Mouse (Mus musculus) central nervous system, embryonic 14 days (tissue): ENCODE data around the gene Tmem203. TPM values are rescaled to one million over a fixed set of nuclear protein-coding genes. Genes with fewer than 3 reads are reported as not detected.

Experiments used
- polyA plus RNA-seq: library from polyadenylated mRNA; depleted of rRNA; stranded (reverse); fragments of >200 nt; gene quantifications from 2 replicates; pipeline ENCODE4 v1.2.3, GENCODE M21; 2012; rRNA removed

Gene Tmem203
- 24.3 and 25.3 TPM in 2 replicates for polyA plus RNA-seq

GRCm38 (mm10) chr2:25255284-25255779 is at the start of gene Tmem203:
TSS of gene Tmem203 (plus strand) at chr2:25255439.

GRCm38 (mm10) chr2:25211121-25211670 is 44.0 kb upstream of the Tmem203 start, which contains the start of gene Nelfb:
TSS of gene Nelfb (minus strand) at chr2:25211489.

GRCm38 (mm10) chr2:25214444-25214843 is 40.8 kb upstream of the Tmem203 start, which contains the start of gene Stpg3:
TSS of gene Stpg3 (minus strand) at chr2:25214637.

GRCm38 (mm10) chr2:25218445-25218844 is 36.8 kb upstream of the Tmem203 start, which contains the start of gene Fam166a:
TSS of gene Fam166a (plus strand) at chr2:25218745.

GRCm38 (mm10) chr2:25224492-25224765 is 30.8 kb upstream of the Tmem203 start, which contains the start of gene Tubb4b:
TSS of gene Tubb4b (minus strand) at chr2:25224702.

GRCm38 (mm10) chr2:25234050-25234449 is 21.2 kb upstream of the Tmem203 start, which contains the start of gene Slc34a3:
TSS of gene Slc34a3 (minus strand) at chr2:25234364.

GRCm38 (mm10) chr2:25236614-25237013 is 18.6 kb upstream of the Tmem203 start, which contains the start of gene Rnf224:
TSS of gene Rnf224 (minus strand) at chr2:25236787.

GRCm38 (mm10) chr2:25242101-25242506 is 13.1 kb upstream of the Tmem203 start, which contains the start of the genes Rnf208 and Cysrt1:
TSS of gene Rnf208 (plus strand) at chr2:25242255.
TSS of gene Cysrt1 (minus strand) at chr2:25242452.

GRCm38 (mm10) chr2:25246183-25247072 is 8.8 kb upstream of the Tmem203 start, which contains the start of gene AL732309.1:
TSS of gene AL732309.1 (minus strand) at chr2:25246863.

GRCm38 (mm10) chr2:25262291-25262767 is 7.1 kb downstream of the Tmem203 start, which contains the start of gene Tprn:
TSS of gene Tprn (plus strand) at chr2:25262618.

GRCm38 (mm10) chr2:25271827-25272511 is 16.7 kb downstream of the Tmem203 start, which contains the start of the genes Ssna1 and Anapc2:
TSS of gene Ssna1 (minus strand) at chr2:25272438.
TSS of gene Anapc2 (plus strand) at chr2:25272478.

GRCm38 (mm10) chr2:25287927-25288649 is 32.8 kb downstream of the Tmem203 start, which contains the start of gene Tmem210:
TSS of gene Tmem210 (plus strand) at chr2:25288145.

GRCm38 (mm10) chr2:25289651-25290050 is 34.4 kb downstream of the Tmem203 start, which contains the start of gene Lrrc26:
TSS of gene Lrrc26 (plus strand) at chr2:25289915.

Other genes starting within 250 kb of the Tmem203 start
- gene Nsmf, start 201.1 kb upstream of the Tmem203 start, polyA plus RNA-seq = 192 and 216 TPM in 2 replicates
- 0.07 TPM in 1 of 2 replicates, not detected in the other for gene Entpd8, start 175.1 kb upstream of the Tmem203 start, polyA plus RNA-seq
- gene Noxa1, start 160.3 kb upstream of the Tmem203 start, polyA plus RNA-seq = 0.24 TPM in 1 of 2 replicates, not detected in the other
- 37.0 and 53.2 TPM in 2 replicates for gene Nrarp, start 74.7 kb upstream of the Tmem203 start, polyA plus RNA-seq
- 1.8 and 2.2 TPM in 2 replicates for gene Tor4a, start 58.6 kb upstream of the Tmem203 start, polyA plus RNA-seq
- gene Nelfb, start 44.0 kb upstream of the Tmem203 start, polyA plus RNA-seq = 79.8 and 89.6 TPM in 2 replicates
- not detected in 2 replicates for gene Stpg3, start 40.8 kb upstream of the Tmem203 start, polyA plus RNA-seq
- 0.13 and 0.33 TPM in 2 replicates for gene Fam166a, start 36.7 kb upstream of the Tmem203 start, polyA plus RNA-seq
- gene Tubb4b, start 30.7 kb upstream of the Tmem203 start, polyA plus RNA-seq = 415 and 443 TPM in 2 replicates
- gene Slc34a3, start 21.1 kb upstream of the Tmem203 start, polyA plus RNA-seq = not detected in 2 replicates
- gene Rnf224, start 18.7 kb upstream of the Tmem203 start, polyA plus RNA-seq = not detected in 2 replicates
- 91.0 and 95.4 TPM in 2 replicates for gene Rnf208, start 13.2 kb upstream of the Tmem203 start, polyA plus RNA-seq
- 0.06 and 0.34 TPM in 2 replicates for gene Cysrt1, start 13.0 kb upstream of the Tmem203 start, polyA plus RNA-seq
- 16.3 and 16.9 TPM in 2 replicates for gene AL732309.1, start 8.6 kb upstream of the Tmem203 start, polyA plus RNA-seq
- gene Tprn, start 7.2 kb downstream of the Tmem203 start, polyA plus RNA-seq = 9.4 and 10.5 TPM in 2 replicates
- 122 and 127 TPM in 2 replicates for gene Ssna1, start 17.0 kb downstream of the Tmem203 start, polyA plus RNA-seq
- gene Anapc2, start 17.0 kb downstream of the Tmem203 start, polyA plus RNA-seq = 121 and 122 TPM in 2 replicates
- gene Tmem210, start 32.7 kb downstream of the Tmem203 start, polyA plus RNA-seq = not detected in 2 replicates
- 0.08 TPM in 1 of 2 replicates, not detected in the other for gene Lrrc26, start 34.5 kb downstream of the Tmem203 start, polyA plus RNA-seq
- 23.9 and 26.6 TPM in 2 replicates for gene Grin1, start 63.7 kb downstream of the Tmem203 start, polyA plus RNA-seq
- 28.2 and 34.0 TPM in 2 replicates for gene Man1b1, start 76.9 kb downstream of the Tmem203 start, polyA plus RNA-seq
- gene Dpp7, start 100.9 kb downstream of the Tmem203 start, polyA plus RNA-seq = 48.1 and 51.1 TPM in 2 replicates
- 4.2 and 6.0 TPM in 2 replicates for gene Uap1l1, start 110.2 kb downstream of the Tmem203 start, polyA plus RNA-seq
- 29.5 and 39.5 TPM in 2 replicates for gene Sapcd2, start 116.9 kb downstream of the Tmem203 start, polyA plus RNA-seq
- gene Entpd2, start 140.4 kb downstream of the Tmem203 start, polyA plus RNA-seq = 2.0 and 3.8 TPM in 2 replicates
- 585 and 599 TPM in 2 replicates for gene Npdc1, start 143.9 kb downstream of the Tmem203 start, polyA plus RNA-seq
- 0.39 and 0.44 TPM in 2 replicates for gene Fut7, start 167.8 kb downstream of the Tmem203 start, polyA plus RNA-seq
- gene Abca2, start 173.3 kb downstream of the Tmem203 start, polyA plus RNA-seq = 43.4 and 48.8 TPM in 2 replicates
- 0.74 and 1.3 TPM in 2 replicates for gene Clic3, start 201.4 kb downstream of the Tmem203 start, polyA plus RNA-seq
- gene Paxx, start 205.7 kb downstream of the Tmem203 start, polyA plus RNA-seq = 122 and 124 TPM in 2 replicates
- 65.0 and 127 TPM in 2 replicates for gene Ptgds, start 214.6 kb downstream of the Tmem203 start, polyA plus RNA-seq
- gene Lcn12, start 238.5 kb downstream of the Tmem203 start, polyA plus RNA-seq = not detected in 2 replicates
- 37.4 and 43.7 TPM in 2 replicates for gene Fbxw5, start 245.3 kb downstream of the Tmem203 start, polyA plus RNA-seq
- 3.2 and 4.1 TPM in 2 replicates for gene C8g, start 246.3 kb downstream of the Tmem203 start, polyA plus RNA-seq